Mouse (Mus musculus): ENCODE measurements at regions not wholly inside any gene's neighbourhood (a gene's known extent, or its start where the extent isn't known, plus 50 kb on each side); places are given as distances from the start of the nearest gene placed in this dataset.

DNA sequence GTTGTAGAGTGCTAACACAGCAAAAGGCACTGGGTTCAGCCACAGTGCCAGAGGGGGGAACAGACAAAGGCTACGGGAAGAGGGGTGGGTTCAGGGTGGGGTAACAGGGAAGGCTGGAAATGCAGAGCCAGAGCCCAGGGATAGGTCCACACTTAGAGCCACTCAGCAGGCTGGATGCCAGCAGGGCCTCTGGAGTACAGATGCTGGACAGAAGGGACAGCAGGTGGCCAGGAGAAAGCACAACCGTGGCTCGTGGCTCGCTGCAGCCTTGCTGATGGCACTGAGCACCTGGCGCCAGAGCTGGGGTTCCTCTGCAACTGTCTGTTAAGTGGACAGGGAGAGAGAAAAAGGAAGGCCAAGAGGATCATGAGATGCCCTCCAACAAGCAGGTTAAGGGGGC, 174.2 kb downstream of the Mroh4 start:
- 74% methylated on average over 5 of the region's 5 CpGs for WGBS

DNA sequence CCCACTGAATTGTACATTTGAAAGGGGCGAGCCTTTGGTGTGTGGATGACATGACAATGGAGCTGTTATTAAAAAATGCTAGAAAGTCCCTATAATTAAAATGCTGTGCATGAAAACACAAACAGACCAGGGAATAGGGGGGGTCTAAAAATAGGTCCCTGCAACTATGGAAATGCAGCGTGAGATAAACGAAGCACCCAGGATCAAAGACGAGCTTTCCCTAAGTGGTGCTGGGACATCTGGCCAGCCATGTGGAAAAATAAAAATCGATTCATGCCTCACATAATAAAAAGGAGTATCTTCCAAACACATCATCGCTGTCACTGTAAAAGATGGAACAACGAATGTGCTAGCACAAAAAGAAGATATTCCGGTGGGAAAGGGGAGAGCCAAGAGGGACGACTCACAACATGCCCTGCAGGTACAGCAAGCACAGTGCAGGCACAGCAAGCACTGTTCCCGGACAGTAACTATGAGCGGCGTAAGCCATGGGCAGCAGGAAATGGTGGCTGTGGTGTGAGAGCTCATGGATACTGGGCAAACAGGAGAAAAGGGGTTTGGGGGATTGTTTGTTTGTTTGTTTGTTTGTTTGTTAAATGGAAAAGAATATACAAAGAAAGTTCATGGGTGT, 176.7 kb downstream of the Mroh4 start:
- no peak for ATAC-seq (ENCODE audit: insufficient number of reproducible peaks, low FRiP score)
- 71% methylated on average over 12 of the region's 12 CpGs for WGBS
- H3K4me2 ChIP-seq, result no peak overlapping the region

More for the DNA sequence above, 174.2 kb downstream of the Mroh4 start:
- Histone ChIP-seq H3K4me2 (no peak overlapping the region), H3K4me1 (replicated peaks) (no peaks in the 10 kb centered on the region), H3K36me3 (no peaks in the 10 kb centered on the region), H3K27me3 (replicated peaks) (no peaks in the 10 kb centered on the region), H3K4me3 (no peak overlapping the region), H3K27ac (ENCODE audit: poor library complexity, severe bottlenecking) (no peak overlapping the region), H3K9me3 (replicated peaks) (no peaks in the 10 kb centered on the region), H3K9ac (no peak overlapping the region)
- no peak for ATAC-seq (ENCODE audit: insufficient number of reproducible peaks, low FRiP score)

DNA sequence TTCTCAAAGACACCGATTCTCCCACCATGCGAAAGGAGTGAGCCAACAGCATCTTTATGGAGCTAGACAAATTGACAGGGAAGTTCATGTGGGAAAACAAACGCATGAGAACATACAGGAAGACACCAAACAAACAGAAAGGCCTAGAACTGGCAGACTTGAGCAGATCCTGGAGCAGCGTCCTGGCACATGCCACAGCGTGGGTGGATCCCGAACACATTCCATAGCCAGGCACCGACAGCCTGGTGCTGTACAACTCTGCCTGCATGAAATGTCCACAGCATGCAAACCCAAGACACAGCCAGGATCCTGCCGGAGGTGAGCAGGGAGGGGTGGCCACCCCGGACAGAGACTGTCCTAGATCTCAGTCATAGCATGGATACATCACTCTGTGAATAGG, 177.2 kb downstream of the Mroh4 start:
- Histone ChIP-seq H3K27me3 (replicated peaks) (no peaks in the 10 kb centered on the region), H3K27ac (ENCODE audit: poor library complexity, severe bottlenecking) (no peak overlapping the region), H3K9me3 (replicated peaks) (no peaks in the 10 kb centered on the region), H3K4me1 (replicated peaks) (peaks cover 22% of the 10 kb centered on the region), H3K4me3 (no peak overlapping the region), H3K4me2 (no peak overlapping the region), H3K36me3 (no peaks in the 10 kb centered on the region), H3K9ac (no peak overlapping the region)
- WGBS, result 80% methylated on average over 9 of the region's 9 CpGs
- ATAC-seq (ENCODE audit: insufficient number of reproducible peaks, low FRiP score), result no peak

More for the DNA sequence above, 176.7 kb downstream of the Mroh4 start:
- no peak overlapping the region for H3K27ac ChIP-seq (ENCODE audit: poor library complexity, severe bottlenecking)
- H3K27me3 ChIP-seq (replicated peaks), result no peaks in the 10 kb centered on the region
- H3K4me1 ChIP-seq (replicated peaks), result peaks cover 17% of the 10 kb centered on the region
- no peaks in the 10 kb centered on the region for H3K36me3 ChIP-seq
- no peaks in the 10 kb centered on the region for H3K9me3 ChIP-seq (replicated peaks)
- no peak overlapping the region for H3K4me3 ChIP-seq
- no peak overlapping the region for H3K9ac ChIP-seq

DNA sequence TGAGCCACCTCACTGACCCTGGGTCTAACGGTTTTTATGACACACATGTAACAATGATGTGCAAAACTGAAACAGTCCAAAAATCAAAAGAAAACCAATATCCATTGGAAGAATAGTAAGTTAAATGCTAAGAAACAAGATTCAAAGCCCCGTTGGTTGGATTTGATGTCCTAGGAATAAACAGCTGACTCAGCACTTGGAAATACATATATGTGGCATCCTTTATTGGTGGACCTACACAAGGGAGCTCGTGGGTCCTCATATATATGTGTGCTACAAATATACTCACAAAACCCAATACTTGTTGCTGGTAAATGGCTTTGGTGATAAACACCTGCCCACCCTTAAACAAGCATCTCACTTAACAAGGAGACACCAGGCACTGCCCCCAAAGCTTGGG, 178.2 kb downstream of the Mroh4 start:
- Histone ChIP-seq H3K27ac (ENCODE audit: poor library complexity, severe bottlenecking) (no peak overlapping the region), H3K27me3 (replicated peaks) (no peaks in the 10 kb centered on the region), H3K4me3 (no peak overlapping the region), H3K4me2 (no peak overlapping the region), H3K36me3 (no peaks in the 10 kb centered on the region), H3K9ac (no peak overlapping the region), H3K4me1 (replicated peaks) (peaks cover 27% of the 10 kb centered on the region), H3K9me3 (replicated peaks) (no peaks in the 10 kb centered on the region)
- WGBS, result 79% methylated on average over 3 of the region's 3 CpGs
- ATAC-seq (ENCODE audit: insufficient number of reproducible peaks, low FRiP score), result no peak

DNA sequence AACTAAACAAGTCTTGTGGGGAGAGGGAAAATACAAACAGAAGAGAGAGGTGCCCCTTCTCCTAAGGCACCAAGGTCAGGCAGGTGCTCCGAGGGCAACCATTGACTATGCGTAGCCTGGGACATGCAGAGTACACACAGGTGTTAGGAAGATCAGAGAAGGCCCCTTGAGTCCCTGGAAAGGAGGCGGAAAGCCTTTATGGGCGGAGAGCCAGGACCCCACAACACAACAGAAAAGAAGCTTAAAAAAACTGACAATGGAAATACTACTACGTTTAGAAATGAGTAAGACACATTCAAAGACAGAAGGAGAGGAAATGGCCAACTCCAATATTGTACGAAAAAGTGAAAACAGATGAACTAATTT, 179.5 kb downstream of the Mroh4 start:
- Histone ChIP-seq H3K4me2 (no peak overlapping the region), H3K9ac (no peak overlapping the region), H3K36me3 (no peaks in the 10 kb centered on the region), H3K27ac (ENCODE audit: poor library complexity, severe bottlenecking) (no peak overlapping the region), H3K4me1 (replicated peaks) (peaks cover 27% of the 10 kb centered on the region), H3K9me3 (replicated peaks) (no peaks in the 10 kb centered on the region), H3K27me3 (replicated peaks) (0 out of 2 replicates have a peak, but pooled peaks cover 3% of the 10 kb centered on the region), H3K4me3 (no peak overlapping the region)
- ATAC-seq (ENCODE audit: insufficient number of reproducible peaks, low FRiP score), result no peak
- 81% methylated on average over 6 of the region's 6 CpGs for WGBS

DNA sequence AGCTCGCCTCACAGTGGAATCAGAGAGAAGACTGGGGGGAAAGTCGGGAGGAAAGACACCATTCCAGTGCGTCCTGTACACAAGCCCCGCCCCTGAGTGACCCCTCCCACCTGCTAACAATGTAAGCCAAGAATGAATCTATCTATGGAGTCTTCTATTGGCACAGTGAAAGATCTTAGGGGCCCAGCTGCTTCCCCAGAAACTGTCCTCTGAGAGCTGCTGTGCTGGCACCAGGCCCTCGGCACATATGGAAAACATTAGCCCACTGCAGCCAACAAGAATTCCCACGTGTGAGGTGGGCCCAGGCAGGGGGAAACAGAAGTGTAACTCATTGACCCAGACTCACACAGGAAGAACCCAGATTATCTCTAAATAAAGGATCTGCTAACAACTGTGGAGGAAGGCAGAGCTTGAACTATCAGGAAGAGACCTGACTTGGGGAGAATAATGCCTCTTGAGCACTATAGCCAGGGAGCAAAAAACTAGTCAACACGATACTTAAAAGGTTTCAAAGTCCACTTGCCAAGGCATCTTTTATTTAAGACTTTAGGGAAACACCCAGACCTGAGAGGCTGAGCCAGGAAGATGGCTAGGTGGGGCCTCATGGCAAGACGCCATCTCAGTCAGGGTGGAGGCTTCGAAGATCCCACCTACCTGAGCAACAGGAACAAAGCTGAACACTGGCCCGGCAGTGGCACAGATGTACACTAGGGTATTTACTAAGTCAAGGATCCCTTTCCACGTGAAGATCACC, 180.1 kb downstream of the Mroh4 start:
- peaks cover 27% of the 10 kb centered on the region for H3K4me1 ChIP-seq (replicated peaks)
- no peaks in the 10 kb centered on the region for H3K36me3 ChIP-seq
- no peak for ATAC-seq (ENCODE audit: insufficient number of reproducible peaks, low FRiP score)
- H3K27ac ChIP-seq (ENCODE audit: poor library complexity, severe bottlenecking), result no peak overlapping the region
- 53% methylated on average over 11 of the region's 11 CpGs for WGBS
- H3K9me3 ChIP-seq (replicated peaks), result no peaks in the 10 kb centered on the region
- H3K4me2 ChIP-seq, result no peak overlapping the region
- H3K27me3 ChIP-seq (replicated peaks), result peaks cover 3% of the 10 kb centered on the region; the same call in 1 of the 2 replicates
- H3K9ac ChIP-seq, result no peak overlapping the region
- no peak overlapping the region for H3K4me3 ChIP-seq

DNA sequence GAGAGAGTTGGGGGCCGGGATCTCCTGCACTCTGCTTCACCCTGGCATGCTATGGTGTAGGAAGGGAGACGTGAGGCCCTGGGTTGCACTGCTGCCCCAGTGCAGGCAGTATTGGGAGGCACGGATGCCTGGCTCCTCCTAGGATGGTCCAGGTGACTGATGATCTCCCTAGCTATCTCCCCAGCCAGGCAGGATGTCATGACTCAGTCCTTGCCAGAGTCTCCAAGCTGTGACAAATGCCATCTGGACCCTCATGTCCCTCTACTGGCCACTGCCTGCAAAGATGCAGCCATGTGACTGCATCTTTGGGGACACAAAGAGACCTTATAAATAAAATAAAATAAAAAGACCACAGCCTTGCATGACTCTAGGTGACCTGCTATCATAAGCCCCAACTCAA, 181.6 kb downstream of the Mroh4 start:
- no peak overlapping the region for H3K27ac ChIP-seq (ENCODE audit: poor library complexity, severe bottlenecking)
- H3K9ac ChIP-seq, result no peak overlapping the region
- H3K36me3 ChIP-seq, result no peaks in the 10 kb centered on the region
- 15% methylated on average over 3 of the region's 3 CpGs for WGBS
- H3K4me2 ChIP-seq, result no peak overlapping the region
- no peak overlapping the region for H3K4me3 ChIP-seq
- no peak for ATAC-seq (ENCODE audit: insufficient number of reproducible peaks, low FRiP score)
- H3K4me1 ChIP-seq (replicated peaks), result peaks cover 27% of the 10 kb centered on the region
- H3K27me3 ChIP-seq (replicated peaks), result peaks cover 3% of the 10 kb centered on the region; the same call in 1 of the 2 replicates
- no peaks in the 10 kb centered on the region for H3K9me3 ChIP-seq (replicated peaks)

DNA sequence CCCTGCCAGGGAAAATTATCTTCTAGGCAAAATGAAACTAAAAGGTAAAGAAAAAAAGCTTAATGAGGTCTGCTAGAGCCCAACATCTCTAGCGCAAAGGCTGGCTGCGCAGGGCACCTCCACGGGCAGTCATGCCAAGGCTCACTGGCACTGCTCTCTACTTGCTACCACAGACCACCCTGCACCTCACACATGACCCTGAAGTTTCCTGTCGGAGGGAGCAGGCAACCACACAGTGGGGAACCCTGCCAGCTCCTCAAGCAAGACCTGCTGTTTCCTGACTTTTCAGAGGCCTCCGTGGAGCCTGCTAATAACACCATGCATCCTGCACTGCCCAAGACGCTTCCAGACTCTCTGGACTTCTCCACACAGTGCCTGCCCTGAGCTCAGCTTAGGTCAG, 182.3 kb downstream of the Mroh4 start:
- ATAC-seq (ENCODE audit: insufficient number of reproducible peaks, low FRiP score), result no peak; the same call in 1 of the 2 replicates
- Histone ChIP-seq H3K4me2 (no peak overlapping the region), H3K4me1 (replicated peaks) (peaks cover 27% of the 10 kb centered on the region), H3K27ac (ENCODE audit: poor library complexity, severe bottlenecking) (no peak overlapping the region), H3K9ac (no peak overlapping the region), H3K36me3 (no peaks in the 10 kb centered on the region), H3K27me3 (replicated peaks) (peaks cover 10% of the 10 kb centered on the region), H3K9me3 (replicated peaks) (no peaks in the 10 kb centered on the region), H3K4me3 (no peak overlapping the region)
- WGBS, result 68% methylated on average over 6 of the region's 6 CpGs

DNA sequence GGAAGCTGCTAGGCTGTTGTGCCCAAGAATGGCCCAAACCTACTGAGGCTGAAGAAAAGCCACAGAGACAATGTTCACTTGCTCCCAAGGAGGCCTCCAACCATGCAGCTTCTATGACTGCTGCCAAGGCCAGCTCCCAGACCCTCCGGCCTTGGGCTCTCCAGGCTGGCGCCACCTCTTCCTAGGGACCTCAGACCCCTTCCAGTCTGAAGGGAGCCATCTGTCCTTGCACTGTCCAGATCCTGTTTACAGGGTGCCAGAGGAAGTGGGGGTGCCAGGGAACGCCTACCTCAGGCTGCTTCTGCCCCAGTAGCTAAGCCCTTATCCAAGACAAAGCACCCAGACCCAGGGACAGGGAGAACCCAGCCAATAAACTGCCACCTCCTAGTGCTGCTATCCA, 183.7 kb downstream of the Mroh4 start:
- Histone ChIP-seq H3K4me3 (no peak overlapping the region), H3K9me3 (replicated peaks) (no peaks in the 10 kb centered on the region), H3K4me1 (replicated peaks) (peaks cover 27% of the 10 kb centered on the region), H3K27me3 (replicated peaks) (peaks cover 12% of the 10 kb centered on the region), H3K4me2 (no peak overlapping the region), H3K9ac (no peak overlapping the region), H3K36me3 (no peaks in the 10 kb centered on the region), H3K27ac (ENCODE audit: poor library complexity, severe bottlenecking) (no peak overlapping the region)
- 83% methylated on average over 3 of the region's 3 CpGs for WGBS
- no peak for ATAC-seq (ENCODE audit: insufficient number of reproducible peaks, low FRiP score)

DNA sequence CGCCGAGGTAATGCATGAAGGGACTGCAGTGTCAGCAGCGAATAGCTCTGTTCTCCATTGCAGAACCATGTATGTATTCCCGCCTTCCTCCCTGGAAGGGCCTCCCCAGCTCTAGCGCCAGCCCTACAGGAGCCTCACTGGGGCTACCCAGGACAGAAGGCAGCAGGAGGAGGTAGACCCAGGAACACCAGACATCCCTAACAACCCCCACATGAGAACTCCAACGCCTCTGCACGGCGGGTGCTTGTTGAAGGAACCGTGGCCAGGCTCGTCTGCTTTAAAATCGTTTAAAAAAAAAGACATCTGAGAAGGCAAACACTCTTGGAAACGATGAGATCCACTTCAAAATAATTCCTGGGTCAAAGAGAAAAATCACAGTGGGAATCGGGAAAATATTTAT, 194.3 kb downstream of the Mroh4 start:
- no peaks in the 10 kb centered on the region for H3K36me3 ChIP-seq
- no peak overlapping the region for H3K27ac ChIP-seq (ENCODE audit: poor library complexity, severe bottlenecking)
- no peaks in the 10 kb centered on the region for H3K9me3 ChIP-seq (replicated peaks)
- ATAC-seq (ENCODE audit: insufficient number of reproducible peaks, low FRiP score), result no peak
- no peak overlapping the region for H3K9ac ChIP-seq
- H3K27me3 ChIP-seq (replicated peaks), result peaks cover 4% of the 10 kb centered on the region
- 76% methylated on average over 13 of the region's 13 CpGs for WGBS
- H3K4me2 ChIP-seq, result no peak overlapping the region
- H3K4me3 ChIP-seq, result no peak overlapping the region
- H3K4me1 ChIP-seq (replicated peaks), result 0 out of 2 replicates have a peak, but pooled peaks cover 11% of the 10 kb centered on the region

DNA sequence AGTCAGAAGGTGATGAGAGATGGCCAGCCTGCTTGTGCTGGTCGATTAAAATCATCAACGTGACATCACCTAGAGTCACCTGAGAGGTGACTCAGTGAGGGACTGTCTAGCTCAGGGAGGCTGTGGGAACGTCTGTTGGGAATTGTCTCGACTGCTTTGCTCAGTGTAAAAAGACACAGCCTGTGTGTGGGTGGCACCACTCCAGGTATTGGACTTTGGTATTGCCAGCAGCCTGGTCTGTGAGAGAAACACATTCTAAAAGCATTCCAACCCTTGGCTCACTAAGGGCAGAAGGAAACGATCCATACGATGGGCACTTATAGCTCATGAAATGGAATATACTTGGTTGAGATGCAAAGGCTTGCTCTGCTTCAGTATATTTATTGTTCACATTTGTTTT, 209.2 kb downstream of the Mroh4 start:
- no peak overlapping the region for H3K9ac ChIP-seq
- H3K36me3 ChIP-seq, result no peaks in the 10 kb centered on the region
- peaks cover 2% of the 10 kb centered on the region; the same call in 1 of the 2 replicates for H3K27me3 ChIP-seq (replicated peaks)
- no peak overlapping the region for H3K4me3 ChIP-seq
- no peak for ATAC-seq (ENCODE audit: insufficient number of reproducible peaks, low FRiP score)
- H3K27ac ChIP-seq (ENCODE audit: poor library complexity, severe bottlenecking), result no peak overlapping the region
- H3K4me2 ChIP-seq, result no peak overlapping the region
- 75% methylated on average over 6 of the region's 6 CpGs for WGBS
- H3K4me1 ChIP-seq (replicated peaks), result no peaks in the 10 kb centered on the region
- H3K9me3 ChIP-seq (replicated peaks), result no peaks in the 10 kb centered on the region

Measured in heart, embryonic 12.5 days (tissue).